Mouse (Mus musculus): ENCODE data around the gene Tmem87a. TPM values are rescaled to one million over a fixed set of nuclear protein-coding genes. Genes with fewer than 3 reads are reported as not detected.

Tmem87a gene
- polyA plus RNA-seq, 1 experiment: 37.1 TPM

DNA sequence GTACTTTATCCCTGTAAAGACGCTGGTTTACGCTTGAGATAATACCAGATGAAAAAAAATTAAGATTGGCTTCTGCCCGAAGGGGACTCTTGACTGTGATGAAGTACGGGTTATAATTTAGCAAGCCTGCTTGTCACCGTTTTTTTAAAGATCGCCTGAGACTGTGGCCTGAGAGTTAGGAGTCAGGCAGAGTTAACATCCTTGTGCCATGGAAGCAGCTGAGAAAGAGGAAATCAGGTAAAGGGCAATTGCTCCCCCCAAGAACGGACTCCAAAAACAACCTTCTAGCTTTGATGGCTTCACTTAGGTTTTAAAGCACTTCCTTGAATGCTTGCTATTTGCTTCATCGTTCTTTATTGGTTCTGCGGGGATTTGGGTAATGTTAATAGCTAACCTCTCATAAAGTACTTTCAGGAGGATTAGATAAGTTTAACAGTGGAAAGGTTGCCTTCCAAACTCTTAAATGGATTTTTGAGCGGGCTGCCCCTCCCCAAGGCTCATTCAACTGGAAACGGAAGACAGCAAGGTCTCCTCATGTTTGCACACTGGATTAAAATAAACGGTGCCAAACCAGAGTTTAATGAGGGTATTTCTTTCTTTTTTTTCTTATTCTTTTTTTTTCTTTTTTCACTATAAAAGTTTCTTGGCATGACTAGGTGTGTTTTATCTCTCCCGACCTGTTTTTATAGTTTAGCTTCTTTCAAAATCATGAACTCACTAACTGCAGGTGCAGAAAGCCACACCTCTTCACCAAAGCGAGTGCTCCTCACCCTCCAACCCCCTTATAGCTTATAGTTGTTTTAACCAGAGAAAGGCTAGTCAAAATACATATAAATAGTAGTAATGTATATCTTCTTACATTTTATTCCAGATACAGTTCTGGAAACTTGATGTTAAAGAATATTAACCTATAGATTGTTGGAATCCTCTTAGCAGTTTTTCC lies 1.2 kb upstream of the Tmem87a start:
- no peak for TF ChIP-seq POLR2A (IDR thresholded peaks at IDR 0.05; ENCODE audit: borderline replicate concordance, low read depth, low read length)
- no peak for TF ChIP-seq CTCF (IDR thresholded peaks at IDR 0.05; ENCODE audit: low read depth, low read length)
- Histone ChIP-seq H3K4me1 (ENCODE audit: control insufficient read depth, insufficient read depth, low read length) (peaks cover 4% of the 10 kb centered on the region), H3K27ac (ENCODE audit: insufficient read depth, low read depth, low read length) (peak overlapping the region; percentile 77), H3K4me3 (ENCODE audit: insufficient read depth, low read length) (peak overlapping the region; percentile 65)

- peaks cover 4% of the 10 kb centered on the region for H3K4me1 ChIP-seq (ENCODE audit: control insufficient read depth, insufficient read depth, low read length)
- H3K4me3 ChIP-seq (ENCODE audit: insufficient read depth, low read length): peak within 1 kb of the TSS; percentile 90
- no peak for TF ChIP-seq CTCF (IDR thresholded peaks at IDR 0.05; ENCODE audit: low read depth, low read length)
- no peak for TF ChIP-seq POLR2A (IDR thresholded peaks at IDR 0.05; ENCODE audit: borderline replicate concordance, low read depth, low read length)
- H3K27ac ChIP-seq (ENCODE audit: insufficient read depth, low read depth, low read length): peak within 1 kb of the TSS; percentile 77
Observed at GRCm38 (mm10) chr2:120403653-120403985, 294 bp downstream of the Tmem87a start, which contains the start of gene Ganc. TSS of gene Ganc (plus strand) at chr2:120403896.

DNA sequence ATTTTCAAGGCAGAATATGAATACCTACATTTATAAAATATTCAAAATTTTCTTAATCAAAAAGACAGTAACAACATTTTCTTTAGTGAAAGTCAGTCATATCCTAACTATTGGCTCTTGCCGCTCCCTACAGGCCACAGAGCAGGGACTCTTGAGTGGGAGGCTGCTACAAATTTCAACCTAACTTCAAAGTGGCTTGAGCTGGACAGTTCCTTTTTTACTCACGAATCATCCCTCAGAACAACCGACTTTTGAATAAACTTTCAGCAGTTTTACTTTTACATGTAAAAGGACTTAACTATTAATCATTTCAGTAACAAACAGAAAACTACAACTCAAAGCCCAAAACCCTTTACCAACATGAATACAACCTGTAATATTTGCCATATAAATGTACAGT lies 1.1 kb downstream of the Tmem87a start:
- peak overlapping the region; percentile 20; the same call in 1 of the 2 replicates for H3K4me3 ChIP-seq (ENCODE audit: insufficient read depth, low read length)
- H3K4me1 ChIP-seq (ENCODE audit: control insufficient read depth, insufficient read depth, low read length): peaks cover 4% of the 10 kb centered on the region
- no peak overlapping the region for H3K27ac ChIP-seq (ENCODE audit: insufficient read depth, low read depth, low read length)
- TF ChIP-seq POLR2A (IDR thresholded peaks at IDR 0.05; ENCODE audit: borderline replicate concordance, low read depth, low read length): no peak
- no peak for TF ChIP-seq CTCF (IDR thresholded peaks at IDR 0.05; ENCODE audit: low read depth, low read length)

GRCm38 (mm10) chr2:120397951-120398350 lies 6.0 kb downstream of the Tmem87a start:
- TF ChIP-seq POLR2A (IDR thresholded peaks at IDR 0.05; ENCODE audit: borderline replicate concordance, low read depth, low read length) (no peak), CTCF (IDR thresholded peaks at IDR 0.05; ENCODE audit: low read depth, low read length) (no peak)
- H3K4me3 ChIP-seq (ENCODE audit: insufficient read depth, low read length): no peak overlapping the region
- H3K27ac ChIP-seq (ENCODE audit: insufficient read depth, low read depth, low read length): no peak overlapping the region
- H3K4me1 ChIP-seq (ENCODE audit: control insufficient read depth, insufficient read depth, low read length): peaks cover 4% of the 10 kb centered on the region

DNA sequence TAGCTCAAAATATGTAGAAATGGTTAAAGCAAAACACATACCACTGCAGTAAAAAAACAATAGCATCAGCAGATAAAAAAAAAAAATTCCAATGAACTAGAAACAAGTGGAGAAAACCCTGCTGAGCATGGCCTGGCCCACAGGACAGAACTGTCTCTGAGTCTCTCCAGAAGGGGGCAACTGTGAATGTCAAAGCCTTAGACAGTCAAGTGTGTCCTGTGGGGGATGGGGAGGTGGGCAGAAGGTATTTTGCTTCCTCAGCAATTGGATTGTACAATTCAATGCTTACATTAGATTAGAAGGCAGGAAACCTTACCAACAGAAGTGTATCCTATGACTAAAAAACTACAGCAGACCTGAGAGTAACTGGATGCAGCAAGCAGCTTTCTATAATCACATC lies 11.5 kb downstream of the Tmem87a start:
- TF ChIP-seq POLR2A (IDR thresholded peaks at IDR 0.05; ENCODE audit: borderline replicate concordance, low read depth, low read length): no peak
- TF ChIP-seq CTCF (IDR thresholded peaks at IDR 0.05; ENCODE audit: low read depth, low read length): no peak
- no peak overlapping the region for H3K4me3 ChIP-seq (ENCODE audit: insufficient read depth, low read length)
- peak overlapping the region; percentile 26; the same call in 1 of the 2 replicates for H3K27ac ChIP-seq (ENCODE audit: insufficient read depth, low read depth, low read length)
- H3K4me1 ChIP-seq (ENCODE audit: control insufficient read depth, insufficient read depth, low read length): peaks cover 3% of the 10 kb centered on the region

DNA sequence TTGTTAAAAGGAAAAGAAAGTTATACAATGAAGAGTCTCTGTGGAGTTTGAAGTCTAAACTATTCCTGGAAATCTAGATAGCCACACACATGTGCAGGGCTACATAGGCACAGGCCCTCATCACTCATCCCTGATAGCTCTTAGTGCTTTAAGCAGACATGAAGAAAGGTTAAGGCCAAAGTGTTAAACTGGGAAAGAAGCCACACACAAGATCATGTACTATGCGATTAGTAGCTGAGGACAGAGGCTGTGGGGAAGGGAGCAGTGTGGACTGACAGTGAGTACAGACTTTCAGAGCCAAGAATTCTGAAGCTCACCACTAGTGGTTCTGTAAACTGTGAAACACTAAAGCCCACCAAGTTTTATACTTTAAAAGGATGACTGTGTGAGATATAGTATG lies 13.0 kb downstream of the Tmem87a start:
- no peak overlapping the region for H3K27ac ChIP-seq (ENCODE audit: insufficient read depth, low read depth, low read length)
- TF ChIP-seq POLR2A (IDR thresholded peaks at IDR 0.05; ENCODE audit: borderline replicate concordance, low read depth, low read length): no peak
- no peak for TF ChIP-seq CTCF (IDR thresholded peaks at IDR 0.05; ENCODE audit: low read depth, low read length)

GRCm38 (mm10) chr2:120389376-120389775 lies 14.5 kb downstream of the Tmem87a start:
- TF ChIP-seq CTCF (IDR thresholded peaks at IDR 0.05; ENCODE audit: low read depth, low read length) (no peak), POLR2A (IDR thresholded peaks at IDR 0.05; ENCODE audit: borderline replicate concordance, low read depth, low read length) (no peak)
- Histone ChIP-seq H3K4me3 (ENCODE audit: insufficient read depth, low read length) (no peak overlapping the region), H3K4me1 (ENCODE audit: control insufficient read depth, insufficient read depth, low read length) (peaks cover 3% of the 10 kb centered on the region), H3K27ac (ENCODE audit: insufficient read depth, low read depth, low read length) (no peak overlapping the region)

More for the DNA sequence above, 13.0 kb downstream of the Tmem87a start:
- Histone ChIP-seq H3K4me1 (ENCODE audit: control insufficient read depth, insufficient read depth, low read length) (peaks cover 3% of the 10 kb centered on the region), H3K4me3 (ENCODE audit: insufficient read depth, low read length) (no peak overlapping the region)

DNA sequence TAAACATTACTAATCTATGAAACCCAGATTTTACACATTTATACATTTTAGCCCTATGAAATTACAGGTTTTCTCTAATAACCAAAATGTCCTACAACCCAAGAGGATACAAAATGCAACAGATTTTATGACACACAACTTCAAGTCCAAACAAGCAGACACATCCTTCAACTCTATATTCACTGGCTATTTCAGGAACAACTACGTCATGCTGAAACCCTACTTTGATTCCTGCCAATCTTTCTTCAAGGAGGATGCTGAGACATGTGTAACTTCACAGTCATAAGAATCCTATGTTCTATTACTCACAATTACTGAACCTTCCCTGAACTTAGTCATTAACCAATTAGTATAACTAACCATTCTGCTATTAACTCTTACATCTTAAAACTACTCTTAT lies 16.6 kb downstream of the Tmem87a start:
- Histone ChIP-seq H3K27ac (ENCODE audit: insufficient read depth, low read depth, low read length) (no peak overlapping the region), H3K4me1 (ENCODE audit: control insufficient read depth, insufficient read depth, low read length) (peaks cover under 1% of the 10 kb centered on the region), H3K4me3 (ENCODE audit: insufficient read depth, low read length) (no peak overlapping the region)
- TF ChIP-seq POLR2A (IDR thresholded peaks at IDR 0.05; ENCODE audit: borderline replicate concordance, low read depth, low read length): no peak
- TF ChIP-seq CTCF (IDR thresholded peaks at IDR 0.05; ENCODE audit: low read depth, low read length): no peak

GRCm38 (mm10) chr2:120386264-120386663 lies 17.6 kb downstream of the Tmem87a start:
- TF ChIP-seq CTCF (IDR thresholded peaks at IDR 0.05; ENCODE audit: low read depth, low read length) (no peak), POLR2A (IDR thresholded peaks at IDR 0.05; ENCODE audit: borderline replicate concordance, low read depth, low read length) (no peak)
- Histone ChIP-seq H3K4me3 (ENCODE audit: insufficient read depth, low read length) (no peak overlapping the region), H3K4me1 (ENCODE audit: control insufficient read depth, insufficient read depth, low read length) (peaks cover 4% of the 10 kb centered on the region), H3K27ac (ENCODE audit: insufficient read depth, low read depth, low read length) (no peak overlapping the region)

GRCm38 (mm10) chr2:120373858-120374257 lies 30.1 kb downstream of the Tmem87a start:
- Histone ChIP-seq H3K4me1 (ENCODE audit: control insufficient read depth, insufficient read depth, low read length) (no peaks in the 10 kb centered on the region), H3K4me3 (ENCODE audit: insufficient read depth, low read length) (no peak overlapping the region), H3K27ac (ENCODE audit: insufficient read depth, low read depth, low read length) (no peak overlapping the region)
- no peak for TF ChIP-seq CTCF (IDR thresholded peaks at IDR 0.05; ENCODE audit: low read depth, low read length)
- TF ChIP-seq POLR2A (IDR thresholded peaks at IDR 0.05; ENCODE audit: borderline replicate concordance, low read depth, low read length): no peak
